Mouse (Mus musculus): ENCODE results near the gene Btbd35f5. TPM values are rescaled to one million over a fixed set of nuclear protein-coding genes. Genes with fewer than 3 reads are reported as not detected.

Gene Btbd35f5
- not detected in 2 replicates for polyA plus RNA-seq (2012; rRNA removed; ENCODE audit: low replicate concordance)

DNA sequence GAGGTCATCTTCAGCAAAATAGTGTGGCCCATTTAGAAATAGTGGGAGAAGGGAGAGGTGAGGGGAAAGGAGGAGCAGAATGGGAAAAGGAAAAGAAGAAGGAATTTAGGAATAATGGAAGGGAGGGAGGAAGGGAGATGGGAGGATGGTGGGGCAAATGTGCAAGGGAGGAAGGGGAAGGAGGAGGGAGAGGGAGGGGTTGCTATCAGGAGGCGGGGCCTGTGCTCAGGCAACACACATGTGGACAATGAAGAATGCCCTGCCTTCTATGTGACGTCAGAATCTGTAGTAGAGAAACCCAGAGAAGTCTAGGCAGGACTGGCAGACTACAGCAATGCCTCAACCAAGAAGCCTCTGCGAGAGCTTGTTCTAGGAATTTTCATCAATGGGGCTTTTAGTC, at the start of gene Btbd35f5:
Btbd35f5 (plus strand) TSS at position 301 of the 400 bp plus-strand sequence.

DNA sequence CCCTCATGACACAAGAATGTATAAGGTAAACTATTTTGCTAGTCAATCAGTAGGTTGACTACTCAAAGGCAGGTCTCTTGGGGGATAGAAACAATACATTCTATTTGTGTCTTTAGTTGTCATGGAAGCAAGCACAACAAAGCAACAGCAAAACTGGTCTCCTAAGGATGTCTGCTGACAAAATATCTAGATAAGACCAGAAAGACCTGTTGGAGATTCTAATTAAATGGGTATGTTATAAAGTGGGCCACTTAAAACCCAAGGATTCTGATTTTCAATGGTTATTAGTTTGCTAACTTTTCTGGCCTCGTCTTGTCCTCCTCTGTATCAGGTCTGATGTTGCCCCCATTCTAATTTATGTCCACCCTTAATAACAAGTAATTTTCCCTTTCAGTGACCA, 32.2 kb upstream of the Btbd35f5 start, which contains the start of gene Gm21789:
Gm21789 (plus strand) TSS at position 301 of the 400 bp plus-strand sequence.

Other genes with a start within 250 kb of the Btbd35f5 start
- gene Btbd35f21, start 247.8 kb upstream of the Btbd35f5 start, polyA plus RNA-seq (2012; rRNA removed; ENCODE audit: low replicate concordance), result not detected in 2 replicates
- not detected in 2 replicates for gene Btbd35f30, start 79.3 kb upstream of the Btbd35f5 start, polyA plus RNA-seq (2012; rRNA removed; ENCODE audit: low replicate concordance)
- gene Gm21789, start 32.1 kb upstream of the Btbd35f5 start, polyA plus RNA-seq (2012; rRNA removed; ENCODE audit: low replicate concordance), result not detected in 2 replicates